Mouse (Mus musculus) lung, postnatal 0 days (tissue): ENCODE results near the gene Ercc2.

Experiments used
- CTCF ChIP-seq: IDR thresholded peaks from 2 replicates; pipeline ENCODE4 v1.5.1; 2016; ENCODE audit warnings: antibody characterized with exemption, mild to moderate bottlenecking
- EP300 ChIP-seq: IDR thresholded peaks from 2 replicates; pipeline ENCODE4 v1.6.1; 2016; ENCODE audit warnings: antibody characterized with exemption, mild to moderate bottlenecking, control low read depth

DNA sequence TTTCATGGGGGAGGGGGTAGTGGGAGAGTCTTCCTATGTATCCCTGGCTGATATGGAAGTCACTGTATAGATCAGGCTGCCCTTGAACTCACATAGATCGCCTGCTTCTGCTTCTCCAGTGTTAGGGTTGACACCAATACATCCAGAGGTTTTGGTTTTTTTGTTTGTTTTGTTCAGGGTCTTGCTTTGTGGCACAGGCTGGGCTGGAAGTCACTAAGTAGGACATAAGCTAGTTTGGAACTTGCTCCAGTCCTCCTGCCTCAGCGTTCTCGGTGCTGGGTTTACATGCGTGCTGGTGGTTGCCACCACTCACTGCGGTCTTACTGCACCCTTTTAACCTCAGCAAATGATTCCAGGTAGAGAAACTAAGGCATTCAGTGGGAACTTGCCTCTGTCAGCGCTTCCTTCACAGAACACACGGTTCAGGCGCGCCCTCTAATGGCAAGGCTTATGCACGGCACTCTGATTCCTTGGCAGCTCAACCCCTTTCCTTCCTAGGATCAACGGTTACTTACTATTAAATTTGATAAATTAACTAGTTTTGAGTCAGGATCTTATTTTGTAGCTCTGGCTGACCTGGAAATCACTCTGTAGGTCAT is 38.5 kb upstream of the Ercc2 start:
- no peak for TF ChIP-seq EP300
- TF ChIP-seq CTCF: peak; percentile 95
